Mouse (Mus musculus): ENCODE measurements at regions not wholly inside any gene's neighbourhood (a gene's known extent, or its start where the extent isn't known, plus 50 kb on each side); places are given as distances from the start of the nearest gene placed in this dataset.

GRCm38 (mm10) chr13:107495161-107495732, 473.3 kb upstream of the Kif2a start:
- TF ChIP-seq CTCF (IDR thresholded peaks at IDR 0.05; ENCODE audit: extremely low read depth, insufficient read depth, low read length) (no peak), POLR2A (IDR thresholded peaks at IDR 0.05; ENCODE audit: extremely low read depth, insufficient read depth, low read length) (no peak)

Measured in cortical plate, adult 2 months (tissue).